Mouse (Mus musculus) right cerebral cortex, postnatal 10 days (tissue): ENCODE results near the gene Tnrc18.

Source experiments
- DNase-seq, 2 experiments: peaks; one replicate each; pipeline ENCODE4 v3.0.0; 2021; ENCODE audit warnings: low spot score in 2 of 2

The Tnrc18 gene

DNA sequence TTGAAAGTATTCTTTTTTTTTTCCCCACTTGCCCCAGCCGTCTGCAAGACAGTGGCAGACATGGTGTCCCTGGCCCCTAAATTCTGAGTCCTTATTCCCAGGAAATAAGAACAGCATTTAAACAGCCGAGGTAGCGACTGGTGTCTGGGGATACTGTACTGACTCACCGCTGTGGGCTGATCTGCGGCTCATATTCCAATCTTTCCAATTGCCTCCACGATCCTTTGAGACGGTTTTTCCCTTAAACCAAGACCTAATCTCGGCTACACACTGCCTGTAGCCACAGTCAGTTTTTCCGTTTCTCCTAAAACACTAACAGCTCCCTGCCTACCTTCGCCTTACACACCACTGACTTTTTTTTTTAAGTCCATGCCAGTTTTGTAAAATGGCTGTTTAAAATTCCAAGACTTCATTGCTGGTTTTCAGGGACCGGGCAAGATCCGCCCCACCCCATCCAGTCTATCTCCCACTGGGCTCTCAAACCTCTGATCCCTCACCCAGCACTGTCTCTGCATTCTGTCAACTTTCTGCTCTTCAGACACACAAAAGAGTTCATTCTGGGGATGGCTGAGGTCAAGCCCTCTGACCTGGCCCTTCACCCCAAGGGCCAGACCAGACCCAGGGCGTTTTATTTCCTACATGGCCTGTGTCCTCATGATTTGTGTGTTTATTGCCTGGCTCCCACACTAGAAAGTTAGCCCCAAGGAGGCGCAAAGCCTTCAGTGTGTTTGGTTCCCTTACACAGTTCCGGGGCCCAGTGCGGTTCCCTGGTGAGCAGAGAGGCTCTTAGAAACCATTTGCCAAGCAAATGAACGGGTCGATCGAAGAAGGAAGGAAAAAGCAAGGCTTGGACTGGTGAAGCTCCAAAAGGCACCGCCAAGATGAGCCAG, 6.5 kb downstream of the Tnrc18 start:
- DNase-seq: peak in 1 of 2 experiments; percentile 33

DNA sequence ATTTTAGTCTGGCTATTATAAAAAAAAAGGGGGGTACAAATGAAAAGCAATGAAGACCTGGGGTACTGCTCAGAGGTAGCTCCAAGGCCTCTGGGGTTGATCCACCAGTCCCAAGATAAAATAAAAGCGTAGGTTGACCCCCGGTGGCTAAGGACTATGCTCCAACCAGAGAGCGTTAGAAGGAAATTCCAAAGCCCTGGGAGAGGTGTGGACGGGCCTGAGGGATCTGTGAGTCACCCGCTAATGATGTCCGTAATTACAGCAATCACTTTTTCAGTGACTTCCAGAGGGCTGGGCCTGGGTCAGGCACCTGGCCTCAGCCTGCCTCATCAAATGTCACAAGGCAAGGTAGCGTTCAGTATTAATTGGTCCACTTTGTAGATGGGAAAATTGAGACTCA, 9.8 kb downstream of the Tnrc18 start:
- no peak for DNase-seq

DNA sequence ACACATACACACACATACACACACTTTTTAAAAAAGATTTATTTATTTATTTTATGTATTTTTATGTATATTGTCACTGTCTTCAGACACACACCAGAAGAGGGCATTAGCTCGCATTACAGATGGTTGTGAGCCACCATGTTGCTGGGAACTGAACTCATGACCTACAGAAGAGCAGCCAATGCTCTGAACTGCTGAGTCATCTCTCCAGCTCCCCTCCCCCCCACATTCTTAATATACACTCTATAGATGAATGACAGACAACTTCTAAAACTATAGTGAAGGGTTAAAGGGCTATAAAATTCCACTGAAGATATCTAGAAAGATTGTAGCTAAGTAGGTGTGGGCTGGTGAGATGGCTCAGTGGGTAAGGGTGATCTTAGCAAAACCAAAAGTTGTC, 13.7 kb downstream of the Tnrc18 start:
- no peak for DNase-seq

DNA sequence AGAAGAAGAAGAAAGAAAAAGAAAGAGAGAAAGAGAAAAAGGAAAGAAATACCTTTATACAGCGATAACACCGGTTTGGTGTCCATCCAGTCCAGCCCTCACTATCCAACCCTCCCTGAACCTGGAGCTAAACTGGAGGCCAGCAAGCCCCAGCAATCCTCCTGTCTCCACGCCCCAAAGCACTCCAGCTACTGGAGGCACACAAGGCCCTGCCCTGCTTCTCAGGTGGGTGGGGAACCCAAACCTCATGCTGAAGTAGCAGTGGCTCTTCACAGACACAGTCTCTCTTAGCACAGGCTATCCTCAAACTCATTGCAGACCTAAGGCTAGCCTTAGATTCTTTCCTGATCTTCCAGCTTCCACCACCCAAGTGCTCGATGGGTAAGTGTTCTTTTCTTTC, 14.6 kb downstream of the Tnrc18 start:
- DNase-seq: no peak

DNA sequence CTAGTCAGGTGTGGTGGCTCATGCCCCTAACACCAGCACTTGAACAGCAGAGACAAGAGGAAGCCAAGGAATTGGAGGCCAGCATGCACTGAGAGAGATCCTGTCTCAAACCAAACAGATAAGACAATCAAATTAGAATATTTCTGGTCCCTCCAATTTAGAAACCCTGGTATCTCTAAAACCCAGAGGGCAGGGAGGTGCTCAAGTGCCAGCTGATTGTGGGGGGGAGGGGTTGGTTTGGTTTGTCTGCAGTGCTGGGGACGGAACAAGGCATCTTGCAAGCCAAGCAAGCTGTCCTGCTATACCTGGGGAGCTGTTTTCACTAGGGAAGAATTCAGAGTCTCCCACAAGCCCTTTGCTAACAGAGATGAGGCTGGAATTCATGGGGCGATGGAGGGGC, 15.5 kb downstream of the Tnrc18 start:
- DNase-seq: no peak

DNA sequence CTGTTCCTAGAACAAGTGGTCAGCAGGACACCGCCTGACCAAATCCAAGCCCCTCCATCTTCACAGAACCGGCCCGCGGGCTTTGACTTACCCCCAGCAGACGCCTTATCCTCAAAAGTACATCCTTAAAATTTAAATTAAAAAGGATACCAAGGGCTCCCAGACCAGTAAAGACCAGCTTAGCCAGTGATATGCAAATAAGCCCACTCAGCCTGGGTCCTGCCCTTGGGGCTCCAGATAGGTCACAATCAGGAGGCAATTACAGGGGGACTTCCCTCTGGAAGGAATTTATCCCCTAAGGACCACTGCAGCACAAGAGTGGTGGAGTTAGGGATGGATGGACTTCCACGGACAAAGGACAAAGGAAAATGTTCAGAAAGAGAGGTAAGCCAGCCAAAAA, 16.8 kb downstream of the Tnrc18 start:
- no peak for DNase-seq

DNA sequence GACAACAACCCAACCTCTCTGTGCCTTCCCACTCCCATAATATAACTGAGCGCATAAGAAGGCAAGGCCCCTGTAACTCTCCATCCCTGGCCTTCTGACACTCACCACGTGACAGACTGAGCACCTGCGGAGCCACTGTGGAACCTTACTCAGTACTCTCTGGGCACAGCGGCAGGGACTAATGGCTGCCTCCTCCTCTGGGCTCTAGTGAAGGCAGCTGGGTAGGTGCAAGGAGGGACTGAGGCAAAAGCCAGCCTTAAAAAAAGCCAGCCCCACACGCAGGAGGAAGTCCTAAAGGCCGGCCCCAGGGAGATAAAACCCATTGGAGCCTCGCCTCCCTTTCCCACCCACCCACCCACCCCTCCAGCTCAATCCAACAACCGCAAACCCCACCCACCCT, 17.3 kb downstream of the Tnrc18 start:
- no peak for DNase-seq

DNA sequence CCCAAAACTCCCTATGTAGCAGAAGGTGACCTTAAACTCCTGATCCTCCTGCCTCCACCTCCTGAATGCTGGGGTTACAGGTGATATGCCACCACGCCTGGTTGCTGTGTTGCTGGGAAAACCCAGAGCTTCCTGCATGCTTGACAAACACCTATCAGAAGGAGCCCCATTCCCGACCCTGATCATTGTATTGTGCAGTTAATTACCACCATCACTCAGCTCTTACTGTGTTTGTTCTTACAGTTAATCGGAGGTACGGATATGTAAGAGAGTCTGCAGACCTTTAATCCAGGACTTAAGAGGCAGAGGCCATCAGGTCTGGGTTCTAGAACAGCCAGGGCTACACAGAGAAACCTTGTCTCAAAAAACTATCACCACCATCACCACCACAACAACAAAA, 18.2 kb downstream of the Tnrc18 start:
- no peak for DNase-seq

DNA sequence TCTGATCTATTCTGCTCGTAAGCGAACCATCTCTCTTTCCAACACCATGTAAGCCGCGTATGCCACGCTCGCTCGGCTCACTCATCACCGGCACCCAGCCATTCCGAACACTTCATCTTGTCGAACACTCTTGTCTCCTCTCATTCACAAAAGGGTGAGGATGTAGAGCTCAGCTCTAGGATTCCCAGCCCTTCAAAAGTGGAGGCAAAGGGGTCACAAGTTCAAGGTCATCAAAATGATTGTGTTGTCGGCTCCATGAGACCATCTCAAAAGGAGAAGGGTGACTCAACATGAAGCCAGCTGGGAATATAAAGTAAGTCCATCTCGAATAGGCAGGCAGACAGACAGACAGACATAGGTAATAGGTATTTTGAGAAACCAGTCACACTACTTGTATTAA, 19.3 kb downstream of the Tnrc18 start:
- no peak for DNase-seq

DNA sequence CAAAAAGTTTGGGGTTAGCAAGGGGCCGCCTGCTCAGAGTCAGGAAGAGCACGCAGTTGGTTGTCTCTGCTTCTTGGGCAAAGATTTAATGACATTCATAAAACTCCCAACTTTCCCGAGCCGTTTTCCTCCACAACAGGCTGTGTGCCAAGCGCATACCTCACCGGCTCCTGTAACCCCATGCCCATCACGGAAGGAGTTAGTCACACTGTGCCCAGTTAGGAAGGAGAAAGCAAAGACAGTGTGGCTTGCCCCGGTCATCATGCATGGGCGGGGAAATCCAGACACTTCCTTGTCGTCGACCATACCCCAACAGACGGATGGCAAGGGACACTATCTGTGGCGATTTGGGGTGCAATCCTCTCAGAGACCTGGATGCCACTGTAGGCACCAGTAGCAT, 19.8 kb downstream of the Tnrc18 start:
- peak in 1 of 2 experiments; percentile 30 for DNase-seq

DNA sequence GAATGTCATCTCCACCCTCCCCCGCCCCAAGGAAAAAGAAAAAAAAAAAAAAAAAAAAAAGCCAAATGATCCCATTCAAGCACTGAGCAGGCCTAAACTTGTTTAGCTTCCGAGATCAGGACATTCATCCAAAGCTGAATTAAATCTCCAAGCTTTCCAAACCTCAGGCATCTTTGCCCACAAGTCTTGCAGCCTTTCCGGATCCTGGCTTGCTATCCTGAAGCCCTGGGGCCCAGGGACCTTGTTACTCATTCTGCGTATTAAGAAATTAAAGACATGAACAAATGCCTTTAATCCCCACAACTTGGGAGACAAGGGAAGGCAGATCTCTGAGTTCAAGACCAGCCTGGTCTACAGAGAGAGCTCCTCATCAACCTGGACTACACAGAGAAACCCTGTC, 20.5 kb downstream of the Tnrc18 start:
- DNase-seq: no peak

DNA sequence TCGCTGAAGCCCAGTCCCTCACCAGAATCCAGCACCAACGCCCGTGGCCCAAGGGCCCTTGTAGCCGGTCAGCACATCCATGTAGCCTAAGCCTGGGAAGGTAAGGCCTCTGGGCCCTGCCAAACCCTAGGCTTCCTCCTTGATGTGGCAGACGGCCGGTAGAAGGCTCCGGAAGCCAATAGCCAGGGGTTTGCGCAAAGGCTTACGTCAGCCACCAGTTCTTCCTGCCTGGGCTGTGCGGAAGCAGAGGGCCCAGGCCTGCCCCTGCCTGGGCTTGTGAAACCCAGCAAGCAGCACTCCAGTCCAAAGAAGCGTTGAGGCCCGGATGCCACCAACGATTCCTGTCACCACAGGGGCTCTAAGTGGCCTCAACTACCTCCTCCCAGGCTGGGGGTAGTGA, 22.9 kb downstream of the Tnrc18 start:
- DNase-seq: peak in 1 of 2 experiments; percentile 50

DNA sequence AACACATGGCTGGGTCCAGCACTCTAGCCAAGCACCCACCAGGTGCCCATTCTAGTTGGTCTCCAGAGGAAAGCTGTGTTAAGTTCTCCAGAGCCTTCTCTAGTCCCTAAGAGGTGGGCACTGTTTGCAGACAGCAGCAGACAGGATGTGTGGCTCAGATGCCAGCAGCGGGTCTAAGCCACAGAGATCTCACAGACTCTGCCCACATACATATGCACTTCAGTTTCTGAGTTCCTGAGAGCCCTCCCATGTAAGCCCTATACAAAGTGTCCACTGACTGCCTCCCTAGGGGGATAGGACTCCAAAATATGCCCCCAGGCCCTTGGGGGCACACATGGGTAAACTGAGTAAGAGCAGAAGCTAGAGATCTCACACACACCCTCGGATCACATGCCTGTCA, 23.3 kb downstream of the Tnrc18 start:
- no peak for DNase-seq

DNA sequence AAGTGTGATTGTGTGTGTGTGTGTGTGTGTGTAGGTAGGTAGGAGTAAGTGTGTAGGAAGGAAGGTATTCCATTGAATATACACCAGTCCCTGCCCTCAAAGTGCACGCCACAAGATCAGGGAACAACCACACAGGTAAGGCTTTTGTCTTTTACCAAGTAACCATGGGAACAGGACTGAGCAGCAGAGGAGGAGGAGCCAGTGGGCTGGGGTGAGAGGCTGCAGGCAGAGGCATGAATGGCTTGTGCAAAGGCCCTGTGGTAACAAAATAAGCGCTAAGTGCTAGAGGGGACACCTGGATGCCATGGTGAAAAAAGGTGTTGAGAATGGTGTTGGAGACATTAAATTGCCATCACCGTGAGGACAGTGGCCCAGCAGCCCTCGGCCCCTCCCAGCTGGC, 24.9 kb downstream of the Tnrc18 start:
- DNase-seq: no peak

DNA sequence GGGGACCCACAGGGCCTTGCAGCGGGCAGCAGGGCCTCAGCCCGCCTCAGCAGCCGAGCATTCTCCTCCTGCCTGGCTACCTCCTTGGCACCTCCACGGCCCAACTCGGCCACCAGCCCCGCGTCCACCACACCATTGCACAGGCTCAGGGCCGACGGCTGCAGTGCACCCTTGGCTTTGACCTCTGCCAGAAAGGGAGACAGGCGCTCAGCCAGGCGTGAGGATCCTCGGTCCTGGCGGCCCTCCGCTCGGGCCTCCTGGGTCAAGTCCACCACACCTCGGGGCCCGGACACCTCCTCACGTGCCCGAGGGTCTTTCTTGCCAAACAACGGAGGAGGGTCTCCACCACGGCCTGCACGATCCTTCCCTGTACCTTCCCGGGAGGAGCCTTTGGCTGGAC, 29.2 kb downstream of the Tnrc18 start:
- DNase-seq: no peak

DNA sequence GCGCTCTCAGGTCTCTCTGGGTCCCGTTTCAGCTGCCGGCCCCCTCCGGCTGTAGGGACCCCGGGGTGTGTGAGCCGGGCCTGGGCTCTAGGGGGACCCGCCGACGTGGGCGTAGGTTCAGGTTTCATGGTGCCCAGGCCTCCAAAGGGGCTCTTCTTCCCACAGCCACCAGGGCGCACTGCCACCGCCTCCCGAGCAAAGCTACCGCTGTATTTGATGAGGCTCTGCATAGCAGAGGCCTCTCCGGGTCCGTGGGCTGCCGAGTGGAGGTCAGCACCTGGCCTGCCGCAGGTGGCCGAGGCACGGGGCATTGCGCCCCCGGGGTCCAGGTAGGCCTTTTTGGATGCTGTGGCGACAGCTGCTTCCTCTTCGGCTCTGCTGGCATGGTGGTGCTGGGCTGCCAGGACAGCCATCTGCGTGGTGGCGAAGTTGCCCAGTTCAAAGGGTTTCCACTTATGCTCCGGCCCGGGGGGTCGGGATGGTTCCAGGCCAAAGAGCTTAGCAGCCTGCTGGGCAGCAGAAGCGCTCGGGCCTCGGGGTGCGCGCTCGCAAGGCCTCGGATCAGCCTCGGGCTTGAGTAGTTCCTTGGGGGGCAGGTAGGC, 30.1 kb downstream of the Tnrc18 start:
- peak in 1 of 2 experiments; percentile 26 for DNase-seq

DNA sequence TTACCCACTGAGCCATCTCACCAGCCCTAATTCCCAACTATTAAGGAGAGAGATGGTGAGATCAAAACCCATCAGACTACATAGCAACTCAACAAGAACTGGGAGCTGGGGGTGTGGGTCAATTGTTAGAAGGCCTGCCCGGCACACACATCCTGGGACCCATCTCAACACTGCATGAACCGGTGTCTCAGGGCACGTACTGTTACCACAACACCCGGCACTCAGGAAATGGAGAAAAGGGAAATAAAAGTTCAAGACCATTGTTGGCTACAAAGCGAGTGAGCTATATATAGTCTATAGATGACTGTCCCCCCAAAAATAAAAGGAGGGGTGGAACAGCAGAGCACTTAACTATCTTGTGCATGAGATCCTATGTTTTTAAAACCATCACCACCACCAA, 30.8 kb downstream of the Tnrc18 start:
- DNase-seq: no peak

DNA sequence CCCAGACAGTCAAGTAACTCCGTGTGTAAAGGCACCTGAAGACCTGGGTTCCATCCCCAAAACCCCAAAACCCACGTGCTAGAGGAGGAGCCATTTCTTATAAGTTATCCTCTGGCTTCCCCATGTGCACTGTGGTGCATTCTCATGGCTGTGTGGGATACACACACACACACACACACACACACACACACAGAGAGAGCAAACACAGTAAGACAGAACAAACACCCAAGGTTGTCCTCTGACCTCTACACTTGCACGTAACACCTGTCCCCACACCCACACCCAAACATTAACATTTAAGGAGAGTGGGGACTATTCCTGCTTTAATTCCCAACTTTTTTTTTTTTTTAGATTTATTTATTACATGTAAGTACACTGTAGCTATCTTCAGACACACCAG, 31.2 kb downstream of the Tnrc18 start:
- DNase-seq: no peak

DNA sequence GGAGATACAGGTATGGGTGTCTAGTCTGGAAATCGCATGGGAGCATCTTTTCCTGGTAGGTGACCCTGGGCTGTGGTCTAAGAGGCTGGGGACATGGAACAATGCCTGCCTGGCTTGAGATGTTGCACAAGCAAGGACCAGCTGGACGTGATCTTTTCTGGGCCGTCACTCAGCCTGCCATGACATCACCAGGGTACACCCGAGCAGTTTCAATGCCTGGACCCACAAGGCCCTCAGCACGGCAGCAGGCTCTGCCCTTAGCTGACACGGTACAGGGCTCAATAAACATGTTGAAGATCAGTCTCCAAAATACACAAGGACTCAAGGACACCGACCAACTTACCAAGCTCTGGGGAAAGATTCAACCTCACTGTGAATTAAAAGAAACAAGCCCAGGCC, 34.3 kb downstream of the Tnrc18 start:
- no peak for DNase-seq

DNA sequence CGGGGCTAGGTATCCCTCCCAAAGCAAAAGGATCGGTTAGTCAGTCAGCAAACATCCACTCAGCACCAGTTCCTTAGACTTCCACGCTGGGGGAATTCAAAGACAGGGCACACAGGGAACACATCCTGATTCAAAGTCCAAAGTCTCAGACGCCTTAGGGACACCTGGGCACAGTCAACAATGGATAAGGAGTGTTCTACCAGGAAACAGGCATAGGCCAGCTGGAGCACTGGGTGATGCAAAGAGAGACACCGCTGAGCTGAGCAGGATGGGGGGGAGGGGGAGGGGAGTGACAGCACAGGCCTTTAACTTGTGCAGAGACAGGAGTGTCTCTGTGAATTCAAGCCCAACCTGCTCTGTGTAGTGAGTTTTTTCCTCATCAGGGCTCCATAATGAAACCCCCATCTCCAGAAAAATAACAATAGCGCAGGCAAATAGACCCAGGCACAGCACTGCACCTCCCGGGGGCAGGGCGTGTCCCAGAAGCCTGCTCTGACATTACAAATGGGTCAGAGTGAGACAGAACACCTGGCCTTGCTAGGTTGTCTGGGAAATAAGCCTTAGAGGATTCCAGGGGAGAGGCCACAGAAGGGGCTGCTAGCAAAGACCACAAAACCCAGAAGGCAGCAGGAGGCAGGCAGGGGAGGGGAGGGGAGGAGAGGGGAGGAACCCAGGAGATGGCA, 34.9 kb downstream of the Tnrc18 start:
- no peak for DNase-seq

DNA sequence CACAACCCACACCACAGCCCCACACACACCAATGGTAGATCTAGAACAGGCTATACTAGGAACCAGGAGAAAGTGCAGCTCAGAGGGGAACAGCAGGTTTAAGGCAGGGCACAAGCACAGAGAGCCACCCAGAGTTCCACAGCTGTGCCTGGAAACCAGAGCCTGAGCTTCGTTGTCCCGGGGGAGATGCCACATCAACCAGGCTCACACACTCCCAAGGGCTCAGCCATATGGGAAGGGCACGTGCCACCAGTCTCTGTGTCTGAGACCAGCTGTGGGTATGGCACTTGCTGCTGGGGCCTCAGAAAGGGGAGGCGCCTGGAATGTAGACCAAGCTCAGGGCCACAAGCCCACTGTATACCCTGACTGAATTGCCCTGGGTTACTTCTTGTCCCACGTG, 36.9 kb downstream of the Tnrc18 start:
- DNase-seq: no peak

DNA sequence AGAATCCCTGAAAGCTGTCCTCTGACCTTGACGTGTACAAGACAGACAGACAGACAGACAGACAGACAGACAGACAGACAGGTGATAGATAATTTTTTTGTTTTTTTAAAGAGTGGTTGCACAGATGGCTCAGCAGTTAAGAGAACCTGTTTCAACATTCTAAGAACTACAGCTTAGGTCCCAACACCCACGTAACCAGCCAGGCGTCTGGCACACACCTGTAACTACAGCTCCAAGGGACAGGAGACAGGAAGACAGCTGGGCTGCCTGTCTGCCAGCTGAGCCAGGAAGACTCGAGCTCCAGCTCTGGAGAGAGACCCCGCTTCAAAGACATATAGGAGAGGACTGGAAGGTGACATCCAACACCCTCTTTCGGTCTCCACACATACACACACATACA, 38.6 kb downstream of the Tnrc18 start:
- no peak for DNase-seq

DNA sequence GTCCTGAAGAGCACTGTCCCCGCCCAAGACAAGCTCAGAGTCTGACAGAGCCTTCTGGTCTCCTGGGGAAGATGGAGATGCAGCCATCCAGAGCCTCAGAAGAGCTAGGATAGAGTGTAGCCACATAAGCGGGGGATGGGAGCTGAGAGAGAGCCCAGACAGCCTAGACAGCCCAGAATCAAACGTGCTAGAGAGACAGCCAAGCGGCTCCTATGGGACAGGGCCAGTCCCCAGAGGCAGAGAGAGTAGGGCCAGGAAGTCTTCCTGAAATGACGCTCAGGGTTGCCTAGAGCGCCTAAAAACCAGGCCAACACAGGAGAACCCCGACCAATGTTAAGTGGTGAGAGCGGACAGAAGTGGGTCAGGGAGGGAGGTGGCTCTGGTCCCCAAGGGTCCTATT, 39.3 kb downstream of the Tnrc18 start:
- no peak for DNase-seq
